Mouse (Mus musculus) kidney, postnatal 0 days (tissue): Measurements from ENCODE around the gene Dock4. TPM values are rescaled to one million over a fixed set of nuclear protein-coding genes. Genes with fewer than 3 reads are reported as not detected.

Source experiments
- ATAC-seq: fragments of 200-750 bp; cut with Nextera tagmentation; replicated peaks from 2 replicates; pipeline ENCODE4 v1.8.0; 2017; ENCODE audit warnings: low read depth, moderate number of reproducible peaks, moderate TSS enrichment, moderate library complexity; ENCODE audit not compliant: low FRiP score
- DNase-seq: peaks from one replicate; pipeline ENCODE4 v3.0.0-alpha.2; 2016; ENCODE audit warnings: low spot score
- H3K27ac ChIP-seq: fragments of 300-500 bp; sonication (generic); 2 replicates; pipeline ENCODE4 v1.5.1; 2014; ENCODE audit warnings: mild to moderate bottlenecking
- H3K27me3 ChIP-seq: fragments of 300-500 bp; sonication (generic); 2 replicates; pipeline ENCODE4 v1.6.1; 2014; ENCODE audit warnings: low read length, mixed read lengths; ENCODE audit not compliant: insufficient read depth
- H3K36me3 ChIP-seq: fragments of 300-500 bp; sonication (generic); 2 replicates; pipeline ENCODE4 v1.6.1; 2014; ENCODE audit warnings: low read length, mixed read lengths; ENCODE audit not compliant: insufficient read depth
- H3K4me1 ChIP-seq: fragments of 300-500 bp; sonication (generic); replicated peaks from 2 replicates; pipeline ENCODE4 v1.6.1; 2014; ENCODE audit warnings: antibody characterized with exemption, low read length, mixed read lengths; ENCODE audit not compliant: insufficient read depth
- H3K4me2 ChIP-seq: fragments of 300-500 bp; sonication (generic); 2 replicates; pipeline ENCODE4 v1.6.1; 2014; ENCODE audit warnings: mild to moderate bottlenecking, low read length, moderate library complexity, mixed read lengths
- H3K4me3 ChIP-seq: fragments of 300-500 bp; sonication (generic); replicated peaks from 2 replicates; pipeline ENCODE4 v1.5.1; 2014; ENCODE audit warnings: low read depth, low read length
- H3K9ac ChIP-seq: fragments of 300-500 bp; sonication (generic); 2 replicates; pipeline ENCODE4 v1.6.1; 2014; ENCODE audit warnings: low read depth, low read length
- H3K9me3 ChIP-seq: fragments of 300-500 bp; sonication (generic); replicated peaks from 2 replicates; pipeline ENCODE4 v1.6.1; 2016; ENCODE audit warnings: low read length, inconsistent platforms, mixed read lengths
- CTCF ChIP-seq: IDR thresholded peaks from 2 replicates; pipeline ENCODE4 v1.5.1; 2016; ENCODE audit warnings: antibody characterized with exemption, low read depth, mild to moderate bottlenecking, moderate library complexity
- WGBS: fragments of 180-500 bp; shearing (Covaris S2); extraction: QIAGEN DNeasy Blood & Tissue Kit; methylation state at CpG from one replicate; pipeline ENCODE4 v1.1.7; 2014; 5-methylcytosine and 5-hydroxymethylcytosine counted together
- polyA plus RNA-seq: library from polyadenylated mRNA; unstranded; fragments of >200 nt; fragmentation: Nextera tagmentation; extraction: Ambion mirVana; gene quantifications from 2 replicates; pipeline ENCODE4 v1.2.1, GENCODE M21; 2015

Gene Dock4
- polyA plus RNA-seq, 1 experiment from 2014 or later, result 7.0 TPM

DNA sequence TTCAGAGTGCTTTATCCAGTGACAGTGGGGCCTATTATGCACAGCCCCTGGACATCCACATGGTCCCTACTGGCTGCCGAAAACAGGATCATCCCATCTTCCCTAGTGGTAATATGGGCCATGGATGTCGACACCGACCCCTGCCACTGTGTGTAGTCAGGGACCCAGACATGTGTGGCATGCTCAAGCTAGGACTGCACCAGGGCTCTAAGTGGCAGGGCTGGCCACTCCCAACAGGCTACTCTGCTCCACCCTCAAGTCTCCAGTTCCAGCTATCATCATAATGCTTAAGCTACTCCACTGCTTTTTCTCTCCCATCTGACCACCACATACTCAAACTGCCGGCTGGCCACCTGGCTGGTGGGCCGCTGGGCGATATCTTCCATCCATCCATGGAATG lies 439.6 kb downstream of the Dock4 start:
- H3K4me2 ChIP-seq, result no peak overlapping the region
- no peaks in the 10 kb centered on the region for H3K4me1 ChIP-seq
- DNase-seq, result no peak
- no peaks in the 10 kb centered on the region for H3K36me3 ChIP-seq
- no peak overlapping the region for H3K27ac ChIP-seq
- no peak overlapping the region for H3K9ac ChIP-seq
- 97% methylated on average over 6 of the region's 6 CpGs for WGBS
- no peak for ATAC-seq
- no peaks in the 10 kb centered on the region for H3K9me3 ChIP-seq
- H3K4me3 ChIP-seq, result no peak overlapping the region
- no peaks in the 10 kb centered on the region for H3K27me3 ChIP-seq
- no peak for TF ChIP-seq CTCF

GRCm38 (mm10) chr12:40887496-40887895 lies 441.7 kb downstream of the Dock4 start:
- Histone ChIP-seq H3K4me3 (no peak overlapping the region), H3K4me1 (no peaks in the 10 kb centered on the region), H3K27me3 (no peaks in the 10 kb centered on the region), H3K36me3 (no peaks in the 10 kb centered on the region), H3K4me2 (no peak overlapping the region), H3K9ac (no peak overlapping the region), H3K9me3 (no peaks in the 10 kb centered on the region), H3K27ac (no peak overlapping the region)
- DNase-seq (no peak), ATAC-seq (no peak)
- no peak for TF ChIP-seq CTCF
- 61% methylated on average over 2 of the region's 2 CpGs for WGBS

DNA sequence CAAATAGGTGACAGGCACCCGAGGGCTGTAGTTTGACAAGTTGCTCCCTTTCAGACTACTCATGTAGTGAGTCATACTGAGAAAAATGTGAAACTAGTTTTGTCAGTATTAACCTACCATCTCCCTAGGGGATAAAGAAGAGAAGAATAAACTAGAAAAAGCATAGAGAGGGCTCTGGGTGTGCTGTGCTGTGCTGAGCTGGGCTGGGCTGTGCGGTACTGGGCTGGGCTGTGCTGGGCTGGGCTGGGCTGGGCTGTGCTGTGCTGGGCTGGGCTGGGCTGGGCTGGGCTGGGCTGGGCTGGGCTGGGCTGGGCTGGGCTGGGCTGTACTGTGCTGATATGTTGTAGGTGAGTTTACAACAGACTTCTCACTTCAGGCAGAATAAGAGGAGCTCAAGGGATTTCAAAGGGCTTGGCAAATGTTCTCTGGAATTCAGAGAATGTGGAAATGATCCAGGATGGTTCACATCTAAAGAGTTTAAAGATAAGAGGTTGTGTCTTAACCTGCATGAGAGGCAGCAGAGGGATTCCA lies 442.6 kb downstream of the Dock4 start:
- Histone ChIP-seq H3K9ac (no peak overlapping the region), H3K9me3 (no peaks in the 10 kb centered on the region), H3K4me3 (no peak overlapping the region), H3K27ac (no peak overlapping the region), H3K27me3 (no peaks in the 10 kb centered on the region), H3K36me3 (no peaks in the 10 kb centered on the region), H3K4me2 (no peak overlapping the region), H3K4me1 (no peaks in the 10 kb centered on the region)
- DNase-seq, result no peak
- WGBS, result 33% methylated on average over 2 of the region's 2 CpGs
- ATAC-seq, result no peak
- no peak for TF ChIP-seq CTCF

DNA sequence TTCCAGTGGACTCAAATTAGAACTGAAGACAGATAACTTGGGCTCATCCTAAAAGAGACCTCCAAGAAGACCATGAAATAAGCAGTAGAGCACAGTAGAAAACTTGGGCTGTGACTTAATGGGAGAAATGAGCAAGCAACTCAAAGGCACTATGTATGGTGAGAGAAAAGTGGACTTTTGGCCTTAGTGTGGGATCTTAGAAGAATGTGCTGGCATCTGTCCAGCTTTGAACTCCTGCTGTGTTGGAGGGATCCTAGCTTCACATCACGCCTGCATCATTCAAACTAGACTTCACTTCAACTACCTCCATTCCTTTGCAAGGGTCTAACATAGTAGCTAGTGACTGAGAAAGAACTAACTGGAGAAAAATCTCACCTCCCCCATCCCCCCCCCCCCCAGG lies 443.1 kb downstream of the Dock4 start:
- TF ChIP-seq CTCF, result no peak
- H3K36me3 ChIP-seq, result no peaks in the 10 kb centered on the region
- no peak overlapping the region for H3K4me2 ChIP-seq
- H3K9ac ChIP-seq, result no peak overlapping the region
- H3K9me3 ChIP-seq, result no peaks in the 10 kb centered on the region
- H3K27me3 ChIP-seq, result no peaks in the 10 kb centered on the region
- WGBS, result 71% methylated on average over 1 of the region's 1 CpGs
- no peak overlapping the region for H3K4me3 ChIP-seq
- no peak overlapping the region for H3K27ac ChIP-seq
- no peaks in the 10 kb centered on the region for H3K4me1 ChIP-seq
- peak; percentile 21 for DNase-seq
- ATAC-seq, result peak; percentile 66; the same call in 1 of the 2 replicates

GRCm38 (mm10) chr12:40889534-40889933 lies 443.8 kb downstream of the Dock4 start:
- H3K9me3 ChIP-seq, result no peaks in the 10 kb centered on the region
- no peak overlapping the region for H3K4me2 ChIP-seq
- H3K4me3 ChIP-seq, result no peak overlapping the region
- no peak for DNase-seq
- WGBS, result 78% methylated on average over 3 of the region's 3 CpGs
- no peaks in the 10 kb centered on the region for H3K36me3 ChIP-seq
- H3K4me1 ChIP-seq, result no peaks in the 10 kb centered on the region
- H3K27ac ChIP-seq, result no peak overlapping the region
- no peaks in the 10 kb centered on the region for H3K27me3 ChIP-seq
- ATAC-seq, result no peak
- no peak for TF ChIP-seq CTCF
- no peak overlapping the region for H3K9ac ChIP-seq

GRCm38 (mm10) chr12:40891168-40891567 lies 445.4 kb downstream of the Dock4 start:
- TF ChIP-seq CTCF, result no peak
- H3K36me3 ChIP-seq, result no peaks in the 10 kb centered on the region
- H3K9me3 ChIP-seq, result no peaks in the 10 kb centered on the region
- no peaks in the 10 kb centered on the region for H3K27me3 ChIP-seq
- DNase-seq (no peak), ATAC-seq (no peak)
- H3K4me2 ChIP-seq, result no peak overlapping the region
- H3K4me3 ChIP-seq, result no peak overlapping the region
- H3K9ac ChIP-seq, result no peak overlapping the region
- H3K27ac ChIP-seq, result no peak overlapping the region
- no peaks in the 10 kb centered on the region for H3K4me1 ChIP-seq

- H3K27ac ChIP-seq, result no peak overlapping the region
- H3K9ac ChIP-seq, result no peak overlapping the region
- ATAC-seq, result no peak
- no peaks in the 10 kb centered on the region for H3K4me1 ChIP-seq
- DNase-seq, result no peak
- 56% methylated on average over 4 of the region's 7 CpGs for WGBS
- TF ChIP-seq CTCF, result no peak
- no peaks in the 10 kb centered on the region for H3K9me3 ChIP-seq
- no peaks in the 10 kb centered on the region for H3K27me3 ChIP-seq
- no peak overlapping the region for H3K4me2 ChIP-seq
- H3K36me3 ChIP-seq, result no peaks in the 10 kb centered on the region
- H3K4me3 ChIP-seq, result no peak overlapping the region
These were observed 448.0 kb downstream of the Dock4 start for GRCm38 (mm10) chr12:40893741-40894140.
